Mouse (Mus musculus) activated CD4-positive, CD25-positive, alpha-beta regulatory T cell, adult 4 months (primary cell): ENCODE measurements around the gene Ust. TPM values are rescaled to one million over a fixed set of nuclear protein-coding genes. Genes with fewer than 3 reads are reported as not detected.

ENCODE experiments used
- ATAC-seq: one replicate; pipeline ENCODE4 v1.8.0; 2017
- polyA plus RNA-seq, 2 experiments: library from polyadenylated mRNA; unstranded; fragments of 100-300 nt; shearing (Covaris generic); gene quantifications; one replicate each; pipeline ENCODE4 v1.2.1; 2017

Gene Ust
- polyA plus RNA-seq, 2 experiments from 2014 or later: 0.18 to 0.53 TPM

DNA sequence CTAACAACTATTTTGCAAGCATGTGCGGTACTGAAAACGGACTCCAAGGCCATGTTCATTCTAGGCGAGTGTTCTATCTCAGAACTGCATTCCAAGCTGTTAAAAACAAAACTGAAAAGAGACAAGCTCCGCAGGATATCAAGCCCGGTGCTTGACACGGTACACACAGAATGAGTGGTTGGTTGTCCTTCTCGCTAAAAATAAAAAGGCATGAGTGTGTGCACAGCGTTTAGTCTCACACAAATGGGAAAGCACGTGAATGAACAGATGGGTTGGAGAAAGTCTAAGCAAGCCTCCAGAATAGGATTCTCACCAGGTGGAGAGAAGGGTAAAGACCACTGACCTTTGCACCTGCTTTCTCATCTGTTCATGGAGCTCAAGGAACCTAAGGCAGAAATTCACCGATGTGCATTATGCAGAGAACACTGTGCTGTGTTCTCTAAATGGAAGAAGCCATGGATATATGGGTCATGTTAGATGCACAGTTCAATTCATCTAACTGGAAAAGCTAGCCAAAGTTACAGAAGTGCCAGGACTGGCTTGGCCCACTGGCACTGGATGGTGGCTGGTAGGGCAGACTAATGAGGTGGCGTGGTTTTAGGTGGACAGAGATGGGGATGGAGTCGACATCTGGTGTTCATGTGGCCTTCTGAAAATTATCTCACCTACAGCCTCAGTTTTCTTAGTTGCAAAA, 90.8 kb downstream of the Ust start:
- ATAC-seq: no peak

- no peak for ATAC-seq
Measured at GRCm38 (mm10) chr10:8419496-8420009, 99.1 kb downstream of the Ust start.

DNA sequence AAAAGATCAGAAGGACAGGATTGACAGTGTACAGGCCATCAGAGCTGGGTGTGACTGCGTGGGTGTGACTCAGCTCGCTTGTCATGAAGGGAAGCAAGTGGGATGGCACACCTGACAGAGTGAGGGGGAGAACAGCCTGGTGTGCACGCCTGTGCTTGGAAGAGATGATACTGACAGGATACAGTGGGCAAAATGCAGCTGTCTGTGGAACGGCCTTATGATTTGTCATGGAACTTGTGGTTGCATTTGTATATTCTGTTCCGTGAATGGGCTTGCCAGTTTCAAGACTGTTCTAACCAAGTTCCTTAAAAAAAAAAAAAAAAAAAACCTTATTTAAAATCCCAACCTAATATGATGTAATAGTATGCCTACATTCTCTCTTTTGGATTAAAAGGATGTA, 103.2 kb downstream of the Ust start:
- ATAC-seq: no peak

DNA sequence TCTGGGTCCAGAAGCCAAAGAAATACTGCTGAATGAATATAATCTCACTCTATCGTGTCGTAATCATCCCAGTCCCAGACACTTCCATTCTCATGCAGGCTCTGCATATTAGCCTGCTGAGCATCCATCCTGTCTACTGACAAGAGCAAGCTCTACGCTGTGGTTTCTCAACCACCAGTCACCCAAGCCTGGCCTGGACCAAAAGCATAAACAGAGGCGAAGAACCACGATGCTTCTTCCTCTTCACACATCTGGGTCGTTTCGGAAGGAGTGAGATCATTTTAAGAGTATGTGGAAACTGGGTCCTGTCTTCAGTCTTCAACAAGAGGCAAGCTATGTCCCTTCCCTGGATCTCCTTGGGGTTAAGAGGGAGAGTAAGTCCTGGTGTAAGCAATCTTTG, 103.6 kb downstream of the Ust start:
- no peak for ATAC-seq

GRCm38 (mm10) chr10:8405141-8405540, 113.5 kb downstream of the Ust start:
- no peak for ATAC-seq

- ATAC-seq: no peak
Measured at GRCm38 (mm10) chr10:8392226-8392625, 126.4 kb downstream of the Ust start.

DNA sequence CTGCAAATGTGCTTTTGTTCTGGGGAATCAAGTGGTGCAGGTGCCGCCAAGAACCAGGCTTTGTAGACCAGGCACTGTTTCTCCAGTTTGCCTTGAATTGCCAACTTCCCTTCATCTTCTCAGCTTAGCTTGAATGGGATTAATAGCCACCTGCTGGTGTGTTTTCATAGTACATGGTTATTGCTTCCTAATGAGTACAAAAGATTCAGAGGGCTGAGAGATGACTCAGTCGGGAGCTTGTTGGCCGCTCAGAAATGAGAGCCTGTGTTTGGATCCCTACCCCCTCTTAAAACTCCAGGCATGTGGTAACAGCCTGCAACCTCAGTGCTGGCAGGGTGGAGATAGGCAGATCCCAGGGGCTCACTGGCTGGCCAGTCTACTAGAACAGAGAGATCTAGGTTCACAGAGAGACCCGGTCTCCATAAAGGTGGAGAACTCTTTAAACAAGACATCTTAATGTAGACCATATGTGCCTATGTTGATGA, 127.3 kb downstream of the Ust start:
- ATAC-seq: no peak

GRCm38 (mm10) chr10:8388239-8388638, 130.4 kb downstream of the Ust start:
- no peak for ATAC-seq

GRCm38 (mm10) chr10:8369894-8370500, 148.6 kb downstream of the Ust start:
- ATAC-seq: no peak

DNA sequence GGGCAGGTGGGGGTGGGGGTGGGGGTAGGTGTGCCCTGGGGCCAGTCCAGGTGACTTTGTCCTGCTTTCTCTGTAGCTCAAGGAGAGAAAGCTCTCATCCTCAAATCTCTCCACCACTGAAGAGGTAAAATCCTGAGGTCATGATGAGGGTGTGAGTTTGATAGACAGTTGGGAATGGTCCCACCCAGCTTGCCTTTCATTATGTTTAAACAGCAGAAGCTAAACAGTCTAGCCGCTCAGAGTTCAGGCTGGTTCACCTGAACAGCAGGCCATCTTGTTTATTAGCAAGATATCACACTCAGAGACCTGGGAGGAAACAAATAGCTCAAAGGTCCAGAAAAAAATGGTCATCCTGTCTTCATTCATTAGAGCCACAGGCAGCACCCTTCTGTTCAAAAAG, 152.8 kb downstream of the Ust start:
- no peak for ATAC-seq

GRCm38 (mm10) chr10:8364182-8364581, 154.4 kb downstream of the Ust start:
- no peak for ATAC-seq

GRCm38 (mm10) chr10:8363281-8363680, 155.3 kb downstream of the Ust start:
- ATAC-seq: no peak

DNA sequence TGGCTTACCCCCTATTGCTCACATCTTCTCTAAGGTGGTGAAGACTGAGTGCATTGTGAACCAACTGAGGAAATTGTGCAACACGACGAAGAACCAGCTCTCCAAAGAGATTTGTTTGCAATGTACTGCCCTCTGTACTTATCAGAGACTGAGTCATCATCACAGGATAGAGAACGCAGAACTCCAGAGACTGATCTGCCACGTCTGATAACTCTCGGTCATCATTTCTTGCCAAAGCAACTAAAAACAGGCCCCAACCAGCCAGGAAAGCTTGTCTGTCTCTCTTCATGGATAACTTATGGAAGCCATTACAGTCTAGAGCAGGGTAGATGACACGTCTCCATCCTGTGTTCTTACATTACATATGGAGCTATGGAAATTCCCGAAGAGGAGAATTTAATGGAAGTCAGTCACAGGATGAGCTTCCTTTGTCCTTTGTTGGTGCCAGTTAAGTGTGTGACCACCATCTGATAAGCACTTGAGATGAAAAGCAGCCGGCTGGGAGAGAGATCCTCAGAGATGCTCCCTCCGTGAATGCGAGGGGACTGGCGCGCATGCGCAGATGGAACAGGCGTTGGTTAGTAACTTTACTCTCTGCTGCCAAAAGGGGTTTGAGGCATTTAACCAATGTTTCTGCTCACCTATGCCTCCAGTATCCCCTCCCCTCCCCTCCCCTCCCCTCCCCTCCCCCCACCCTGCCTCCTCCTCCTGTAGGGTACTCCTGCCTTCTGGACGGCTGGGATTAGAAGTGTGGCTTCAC, 160.2 kb downstream of the Ust start:
- no peak for ATAC-seq

- no peak for ATAC-seq
Measured at GRCm38 (mm10) chr10:8353534-8353933, 165.1 kb downstream of the Ust start.

DNA sequence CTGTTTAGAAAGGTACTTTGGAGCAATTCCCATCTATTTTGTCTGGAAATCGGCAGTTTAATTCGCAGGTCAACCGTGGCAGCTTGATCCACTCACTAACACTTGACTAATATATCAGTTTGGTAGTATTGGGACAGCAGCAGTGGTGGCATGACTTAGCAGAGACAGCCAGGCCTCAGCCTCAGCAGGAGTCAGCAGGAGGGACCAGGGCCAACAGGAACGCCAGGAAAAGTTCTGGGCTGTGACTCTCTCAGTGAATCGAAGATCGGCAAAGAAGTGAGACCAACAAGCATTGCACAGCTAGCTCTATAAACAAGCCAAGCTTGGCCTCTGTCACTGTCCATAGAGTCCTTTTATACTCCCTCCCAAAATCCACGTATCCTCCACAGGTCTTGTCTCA, 168.0 kb downstream of the Ust start:
- no peak for ATAC-seq

GRCm38 (mm10) chr10:8347497-8347896, 171.1 kb downstream of the Ust start:
- ATAC-seq: no peak

DNA sequence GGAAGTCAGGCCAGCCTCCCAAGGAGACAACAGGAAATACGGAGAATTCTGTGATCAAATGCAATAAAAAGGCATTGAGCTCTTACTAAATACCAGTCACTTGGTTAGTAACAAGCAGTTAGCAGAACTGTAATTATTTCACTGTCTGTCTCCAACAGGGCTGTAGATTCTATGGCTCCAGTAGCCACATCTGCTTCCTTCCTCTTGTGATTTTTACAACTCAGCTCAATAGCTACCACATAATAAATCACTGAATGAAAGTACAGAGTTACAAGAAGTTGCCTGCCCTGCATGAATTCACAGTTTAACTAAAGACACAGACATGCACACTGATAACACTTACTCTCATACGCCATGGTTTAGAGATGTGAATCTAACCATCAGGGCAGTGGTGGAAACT, 176.1 kb downstream of the Ust start:
- ATAC-seq: no peak

GRCm38 (mm10) chr10:8339645-8340428, 178.8 kb downstream of the Ust start:
- ATAC-seq: no peak

DNA sequence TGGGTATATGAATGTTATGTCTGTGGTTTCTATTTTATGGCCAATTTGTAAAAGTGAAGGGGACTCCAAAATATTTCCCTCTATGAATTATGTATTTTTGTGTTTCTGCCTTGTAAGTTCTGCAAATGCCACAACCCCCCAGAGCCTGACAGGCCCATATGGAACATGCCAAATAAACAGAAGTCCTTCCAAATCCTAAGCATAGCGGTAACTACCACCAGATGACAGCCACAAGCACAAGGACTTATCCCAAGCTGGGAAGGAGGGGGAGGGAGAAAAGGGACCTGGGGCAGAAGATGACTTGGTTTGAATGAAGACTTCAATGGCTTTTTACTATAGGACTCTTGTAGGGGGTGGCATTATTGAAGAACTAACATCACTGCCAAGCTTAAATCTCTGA, 182.0 kb downstream of the Ust start:
- no peak for ATAC-seq

DNA sequence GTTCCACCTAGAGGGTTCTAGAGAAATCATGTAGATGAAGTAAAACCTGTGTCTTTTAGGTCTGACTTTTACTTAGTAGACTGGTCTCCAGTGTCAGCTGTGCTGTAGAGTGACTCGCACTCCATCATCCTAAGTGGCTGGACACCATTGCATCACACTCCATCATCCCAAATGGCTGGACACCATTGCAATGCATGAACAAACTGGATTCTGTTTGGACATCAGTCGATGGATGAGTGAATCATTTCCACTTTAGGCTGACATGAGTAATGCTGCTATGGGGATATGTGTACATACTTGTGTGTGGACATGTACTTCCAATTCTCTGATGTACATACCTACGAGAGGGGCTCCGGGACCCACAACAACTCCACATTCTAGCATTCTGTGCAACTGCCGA, 187.7 kb downstream of the Ust start:
- ATAC-seq: no peak

GRCm38 (mm10) chr10:8330006-8330405, 188.6 kb downstream of the Ust start:
- no peak for ATAC-seq

DNA sequence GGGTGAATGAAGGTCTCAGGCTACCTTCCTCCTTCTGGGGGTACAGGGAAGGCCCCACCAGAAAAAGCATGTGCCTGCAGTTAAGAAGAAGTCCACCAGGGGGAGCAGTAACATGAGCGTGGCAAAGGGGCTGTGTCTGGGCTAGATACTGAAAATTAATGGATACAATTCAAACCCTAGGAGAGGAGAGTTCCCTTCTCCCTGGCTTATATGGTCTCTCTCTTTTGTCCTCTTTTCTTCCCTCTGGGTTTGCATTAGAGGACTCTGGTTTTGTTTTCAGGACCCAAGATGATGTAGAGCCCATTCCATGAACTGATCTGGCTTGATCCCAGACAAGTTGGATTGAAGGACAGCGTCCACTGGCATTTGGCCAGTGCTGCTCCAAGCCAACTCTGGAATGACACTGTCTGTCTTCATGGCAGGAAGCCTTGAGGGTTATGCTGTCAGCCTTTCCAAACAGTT, 195.3 kb downstream of the Ust start:
- ATAC-seq: peak; percentile 59

GRCm38 (mm10) chr10:8320771-8321170, 197.9 kb downstream of the Ust start:
- no peak for ATAC-seq
